17 mouse cellular contexts compared by ENCODE assay signal in the genomic region with DNA sequence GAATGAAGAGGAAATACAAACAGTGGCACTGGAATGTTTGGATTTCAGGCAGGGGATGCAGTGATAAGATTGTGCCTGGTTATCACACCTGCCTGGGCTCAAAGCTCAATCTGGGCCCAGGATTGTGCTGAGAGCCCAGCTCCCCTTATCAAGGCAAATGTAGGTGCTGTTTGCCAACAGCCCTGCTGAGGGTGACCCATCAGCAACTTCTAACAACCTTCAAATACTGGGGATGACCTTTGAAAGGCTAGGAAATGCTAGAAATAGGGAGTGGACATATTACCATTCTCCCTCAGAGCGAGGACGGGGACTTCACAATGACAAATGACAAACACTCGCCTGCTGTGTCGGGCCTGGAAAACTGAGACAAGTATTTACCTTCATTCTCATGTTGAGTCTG. TPM values are rescaled to one million over a fixed set of nuclear protein-coding genes. Genes with fewer than 3 reads are reported as not detected.
A peak's percentile ranks its signal among the peaks of the same experiment; 100 is the strongest.
DNase-seq lines count a peak whose midpoint lies in the region; ATAC-seq and TF ChIP-seq lines count a peak whose summit lies in the region.
"Had no signal": no experiment of that assay in that cellular context is flagged by ENCODE, and none has a peak within 500 bp of the region (broad histone marks: within the 10 kb centered on the region; RNA-seq: fewer than 3 reads in every experiment).

No protein-coding gene starts in this region.

- no peak for ATAC-seq in hindbrain, postnatal 0 days
- ATAC-seq in liver, embryonic 15.5 days (ENCODE audit: insufficient read depth) = 0 out of 2 replicates have a peak, but pooled peaks have one; percentile 34
- ATAC-seq in frontal cortex, adult (ENCODE audit: low TSS enrichment) = no peak
- ATAC-seq: hindbrain, embryonic 16.5 days; Patski had no signal

- intact Hi-C loops in heart, adult 2 months (cut with DNase I) = no loop called here

- H3K27ac ChIP-seq in heart, adult 2 months = peak overlapping the region; percentile 21; the same call in 1 of the 2 replicates
- peak overlapping the region; percentile 81 for H3K27ac ChIP-seq in hindbrain, embryonic 10.5 days
- no peak overlapping the region for H3K27ac ChIP-seq in hindbrain, postnatal 0 days
- 0 out of 2 replicates have a peak overlapping the region, but pooled peaks have one; percentile 30 for H3K27ac ChIP-seq in ES-Bruce4 (ENCODE audit: insufficient read depth, low read length)
- H3K27ac ChIP-seq in liver, embryonic 15.5 days (replicated peaks) = no peak overlapping the region
- H3K27ac ChIP-seq in midbrain, embryonic 10.5 days (replicated peaks) = no peak overlapping the region; the same call in 1 of the 2 replicates
- H3K27ac ChIP-seq: midbrain, embryonic 12.5 days had no signal

- H3K79me2 ChIP-seq in heart, adult 2 months (replicated peaks; ENCODE audit: control insufficient read depth, insufficient read depth, low read length) = 0 out of 2 replicates have a peak, but pooled peaks cover under 1% of the 10 kb centered on the region

- H3K4me3 ChIP-seq in heart, adult 2 months = no peak overlapping the region
- no peak overlapping the region for H3K4me3 ChIP-seq in hindbrain, embryonic 10.5 days
- H3K4me3 ChIP-seq in hindbrain, postnatal 0 days (ENCODE audit: low read length) = no peak overlapping the region
- H3K4me3 ChIP-seq in ES-Bruce4 (ENCODE audit: low read depth, low read length) = no peak overlapping the region
- no peak overlapping the region for H3K4me3 ChIP-seq in liver, embryonic 15.5 days (replicated peaks)
- no peak overlapping the region for H3K4me3 ChIP-seq in midbrain, embryonic 10.5 days
- H3K4me3 ChIP-seq: midbrain, embryonic 12.5 days had no signal

- no peaks in the 10 kb centered on the region for H3K27me3 ChIP-seq in heart, adult 2 months (ENCODE audit: control insufficient read depth, insufficient read depth, low read length)
- no peaks in the 10 kb centered on the region for H3K27me3 ChIP-seq in hindbrain, embryonic 10.5 days (ENCODE audit: insufficient read depth, poor library complexity, severe bottlenecking)
- H3K27me3 ChIP-seq in hindbrain, postnatal 0 days (ENCODE audit: insufficient read depth, low read length) = no peaks in the 10 kb centered on the region
- no peaks in the 10 kb centered on the region for H3K27me3 ChIP-seq in ES-Bruce4 (ENCODE audit: control insufficient read depth, insufficient read depth, low read length, poor library complexity, severe bottlenecking)
- no peaks in the 10 kb centered on the region for H3K27me3 ChIP-seq in liver, embryonic 15.5 days
- peaks cover 3% of the 10 kb centered on the region; the same call in 1 of the 2 replicates for H3K27me3 ChIP-seq in midbrain, embryonic 10.5 days (ENCODE audit: low read depth, poor library complexity, severe bottlenecking)
- H3K27me3 ChIP-seq: Patski had no signal

- no peak for DNase-seq in heart, adult 2 months
- no peak for DNase-seq in heart, adult 11 months
- DNase-seq in hindbrain, embryonic 10.5 days (ENCODE audit: low spot score) = no peak
- no peak for DNase-seq in hindbrain, postnatal 0 days (ENCODE audit: low spot score)
- DNase-seq in midbrain, embryonic 10.5 days (ENCODE audit: low spot score) = no peak
- DNase-seq: cerebellum, adult 11-12 months; cerebellum, postnatal 36 days; left cerebral cortex, postnatal 4 days; lung, adult 2 months; lung, postnatal 4 days; right cerebral cortex, adult 18-20 months had no signal

- TF ChIP-seq POLR2A in heart, adult 2 months (IDR thresholded peaks at IDR 0.05; ENCODE audit: insufficient read depth, low read depth, low read length) = no peak
- TF ChIP-seq POLR2A in ES-Bruce4 (IDR thresholded peaks at IDR 0.05; ENCODE audit: insufficient read depth, low read length) = no peak

- 80% methylated on average over 4 of the region's 4 CpGs for WGBS in heart, adult 2 months
- 77% methylated on average over 4 of the region's 4 CpGs for WGBS in hindbrain, embryonic 10.5 days
- WGBS in hindbrain, postnatal 0 days = 83% methylated on average over 4 of the region's 4 CpGs
- WGBS in liver, embryonic 15.5 days (ENCODE audit: insufficient replicate concordance) = 77% methylated on average over 4 of the region's 4 CpGs
- WGBS in midbrain, embryonic 10.5 days = 90% methylated on average over 4 of the region's 4 CpGs

- TF ChIP-seq EP300 in heart, adult 2 months (IDR thresholded peaks at IDR 0.05; ENCODE audit: insufficient read depth, low read depth, low read length) = no peak
- no peak for TF ChIP-seq EP300 in ES-Bruce4 (IDR thresholded peaks at IDR 0.05; ENCODE audit: insufficient read depth, low read depth, low read length)

- no peak overlapping the region for H3K9ac ChIP-seq in heart, adult 2 months (ENCODE audit: low read depth, low read length)
- H3K9ac ChIP-seq in hindbrain, postnatal 0 days (replicated peaks; ENCODE audit: low read length) = no peak overlapping the region
- no peak overlapping the region for H3K9ac ChIP-seq in ES-Bruce4 (ENCODE audit: low read depth, poor library complexity, severe bottlenecking)
- no peak overlapping the region for H3K9ac ChIP-seq in liver, embryonic 15.5 days
- H3K9ac ChIP-seq: midbrain, embryonic 12.5 days had no signal

- TF ChIP-seq CTCF in heart, adult 2 months (IDR thresholded peaks at IDR 0.05) = no peak
- no peak for TF ChIP-seq CTCF in hindbrain, postnatal 0 days (IDR thresholded peaks at IDR 0.05; ENCODE audit: low read depth)
- no peak for TF ChIP-seq CTCF in ES-Bruce4 (IDR thresholded peaks at IDR 0.05; ENCODE audit: low read depth, low read length)

- H3K4me1 ChIP-seq in heart, adult 2 months (ENCODE audit: control insufficient read depth, insufficient read depth, low read length) = peaks cover 15% of the 10 kb centered on the region
- H3K4me1 ChIP-seq in hindbrain, embryonic 10.5 days (replicated peaks) = peaks cover 75% of the 10 kb centered on the region
- H3K4me1 ChIP-seq in hindbrain, postnatal 0 days (ENCODE audit: insufficient read depth, low read length) = no peaks in the 10 kb centered on the region; the same call in 1 of the 2 replicates
- H3K4me1 ChIP-seq in ES-Bruce4 (ENCODE audit: control insufficient read depth, insufficient read depth, low read length) = peaks cover 20% of the 10 kb centered on the region
- H3K4me1 ChIP-seq in liver, embryonic 15.5 days (replicated peaks) = peaks cover 82% of the 10 kb centered on the region
- peaks cover 64% of the 10 kb centered on the region for H3K4me1 ChIP-seq in midbrain, embryonic 10.5 days

- peaks cover 7% of the 10 kb centered on the region; the same call in 1 of the 2 replicates for H3K36me3 ChIP-seq in heart, adult 2 months (ENCODE audit: control insufficient read depth, insufficient read depth, low read length)
- no peaks in the 10 kb centered on the region for H3K36me3 ChIP-seq in hindbrain, embryonic 10.5 days
- H3K36me3 ChIP-seq in hindbrain, postnatal 0 days (ENCODE audit: insufficient read depth, low read length) = no peaks in the 10 kb centered on the region
- H3K36me3 ChIP-seq in ES-Bruce4 (ENCODE audit: control insufficient read depth, insufficient read depth, low read length, poor library complexity, severe bottlenecking) = peaks cover 3% of the 10 kb centered on the region; the same call in 1 of the 2 replicates
- no peaks in the 10 kb centered on the region; the same call in 1 of the 2 replicates for H3K36me3 ChIP-seq in liver, embryonic 15.5 days (replicated peaks)
- no peaks in the 10 kb centered on the region for H3K36me3 ChIP-seq in midbrain, embryonic 10.5 days
- H3K36me3 ChIP-seq: midbrain, embryonic 12.5 days had no signal

- H3K4me2 ChIP-seq in hindbrain, postnatal 0 days (ENCODE audit: low read depth, low read length) = no peak overlapping the region
- H3K4me2 ChIP-seq in liver, embryonic 15.5 days = no peak overlapping the region
- H3K4me2 ChIP-seq: midbrain, embryonic 12.5 days had no signal

- no peaks in the 10 kb centered on the region for H3K9me3 ChIP-seq in hindbrain, embryonic 10.5 days
- no peaks in the 10 kb centered on the region for H3K9me3 ChIP-seq in hindbrain, postnatal 0 days (ENCODE audit: low read length)
- no peaks in the 10 kb centered on the region for H3K9me3 ChIP-seq in ES-Bruce4 (replicated peaks; ENCODE audit: control insufficient read depth, insufficient read depth, low read length, poor library complexity, severe bottlenecking)
- H3K9me3 ChIP-seq in liver, embryonic 15.5 days (replicated peaks) = no peaks in the 10 kb centered on the region
- no peaks in the 10 kb centered on the region for H3K9me3 ChIP-seq in midbrain, embryonic 10.5 days (replicated peaks)
- H3K9me3 ChIP-seq: midbrain, embryonic 12.5 days had no signal

RNA-seq across cellular contexts. Expression of a gene that starts 15.8 kb away (rescaled TPM):
- total RNA-seq in heart, adult 2 months (2021) = 10 to 100 TPM; 33.4 to 35.7 TPM
- polyA plus RNA-seq in heart, adult 2 months (2012; rRNA removed) = 24.2 TPM in 2 replicates
- 85.2 and 99.4 TPM in 2 replicates for polyA plus RNA-seq in hindbrain, embryonic 10.5 days (2016; fragmentation: Nextera tagmentation; extraction: Ambion mirVana)
- total RNA-seq in hindbrain, postnatal 0 days (2014; rRNA removed) = 44.7 and 52.6 TPM in 2 replicates
- polyA plus RNA-seq in hindbrain, postnatal 0 days (2015; fragmentation: Nextera tagmentation; extraction: Ambion mirVana) = 62.4 and 72.7 TPM in 2 replicates
- 163 and 168 TPM in 2 replicates for polyA plus RNA-seq in ES-Bruce4 (2011; ENCODE audit: insufficient read depth, insufficient read length, low read depth, missing spikeins)
- polyA plus RNA-seq in liver, embryonic 15.5 days (2015; fragmentation: Nextera tagmentation; extraction: Ambion mirVana) = 48.3 and 49.4 TPM in 2 replicates
- polyA plus RNA-seq in midbrain, embryonic 10.5 days (2016; fragmentation: Nextera tagmentation; extraction: Ambion mirVana) = 54.9 and 56.7 TPM in 2 replicates

Comparison
In these comparisons a context has a peak if more than half of its experiments do, and no peak if none do; other contexts are left out.
1. H3K27ac ChIP-seq: peak in heart, adult 2 months (single experiment), hindbrain, embryonic 10.5 days (single experiment) and ES-Bruce4 (single experiment); none in hindbrain, postnatal 0 days (single experiment), liver, embryonic 15.5 days (single experiment) and midbrain, embryonic 10.5 days (single experiment).